Mouse (Mus musculus) adrenal gland (tissue): Measurements from ENCODE around the gene Arhgap15.

Experiments used
- intact Hi-C: fragments of 180-260 bp; cut with DNase I; formaldehyde crosslinking; loops from one replicate; pipeline ENCODE4 v1.15.1; 2025

The Arhgap15 gene

DNA sequence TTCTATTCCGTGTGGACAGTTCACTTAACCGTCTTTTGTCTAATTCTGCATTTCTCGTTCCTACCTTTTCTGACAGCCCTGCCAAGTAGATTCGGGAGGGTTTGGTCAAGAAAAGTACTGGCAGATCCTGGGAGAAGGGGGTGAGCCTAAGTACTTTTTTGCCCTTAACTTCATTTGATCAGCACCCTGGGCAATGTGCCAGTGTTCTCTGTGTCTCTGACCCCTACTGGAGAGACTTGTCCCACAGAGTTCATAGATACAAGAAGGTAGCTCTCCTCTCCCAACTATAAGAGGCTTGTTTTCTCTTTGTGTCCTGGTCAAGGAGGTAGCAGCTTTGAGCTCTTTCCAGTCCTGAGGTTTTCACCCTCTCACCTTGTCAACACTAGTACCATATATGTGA, 667.7 kb downstream of the Arhgap15 start:
- intact Hi-C loops: no loop called here

DNA sequence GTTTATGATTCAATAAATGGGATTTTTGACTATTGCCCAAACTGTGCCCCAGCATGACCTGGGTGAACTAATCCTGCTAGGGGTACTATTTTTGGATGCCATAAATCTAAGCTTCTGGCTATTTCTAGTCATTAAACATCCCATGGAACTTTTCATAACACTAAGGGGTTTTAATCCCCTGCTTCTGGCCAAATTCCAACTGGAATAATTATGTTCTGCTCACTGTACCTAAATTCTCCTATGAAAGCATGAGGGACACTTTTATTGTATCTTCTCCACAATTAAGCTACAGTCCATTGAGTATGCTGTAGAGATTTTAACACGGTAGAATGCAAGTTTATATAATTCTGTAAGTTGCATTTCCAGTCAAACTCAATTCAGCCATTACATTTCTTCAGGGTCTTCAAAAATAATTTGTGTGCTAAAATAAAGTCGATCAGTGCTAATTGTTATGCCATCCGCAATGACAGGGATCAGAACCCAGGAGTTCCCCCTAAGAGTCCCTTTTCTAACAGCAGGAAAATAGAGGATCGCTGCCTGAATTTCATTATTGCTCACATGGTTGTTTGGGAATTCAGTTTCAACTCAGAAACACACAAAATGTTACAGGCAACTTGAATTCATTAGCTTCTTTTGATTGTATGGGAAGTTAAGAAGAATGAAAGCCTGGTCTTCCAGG, 671.1 kb downstream of the Arhgap15 start:
- intact Hi-C loops: no loop called here

DNA sequence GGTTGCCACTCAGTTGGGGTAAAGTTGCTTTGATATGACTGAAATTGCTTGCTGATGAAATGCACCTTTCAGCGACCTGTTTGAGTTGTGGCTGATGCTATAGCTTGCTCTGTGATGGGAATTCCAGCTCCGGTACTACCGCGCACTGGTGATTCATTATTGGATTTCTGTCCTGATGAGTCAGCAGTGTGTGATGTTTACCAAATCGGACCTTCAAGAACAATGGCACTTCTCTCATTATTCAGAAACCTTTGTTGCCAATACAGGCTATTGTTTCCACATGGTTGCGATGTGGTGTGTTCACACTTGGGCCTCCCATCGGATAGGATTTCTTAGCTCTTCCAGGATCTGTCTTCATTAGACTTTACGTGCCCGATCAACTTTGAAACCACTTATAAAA, 681.9 kb downstream of the Arhgap15 start:
- intact Hi-C loops: no loop called here

DNA sequence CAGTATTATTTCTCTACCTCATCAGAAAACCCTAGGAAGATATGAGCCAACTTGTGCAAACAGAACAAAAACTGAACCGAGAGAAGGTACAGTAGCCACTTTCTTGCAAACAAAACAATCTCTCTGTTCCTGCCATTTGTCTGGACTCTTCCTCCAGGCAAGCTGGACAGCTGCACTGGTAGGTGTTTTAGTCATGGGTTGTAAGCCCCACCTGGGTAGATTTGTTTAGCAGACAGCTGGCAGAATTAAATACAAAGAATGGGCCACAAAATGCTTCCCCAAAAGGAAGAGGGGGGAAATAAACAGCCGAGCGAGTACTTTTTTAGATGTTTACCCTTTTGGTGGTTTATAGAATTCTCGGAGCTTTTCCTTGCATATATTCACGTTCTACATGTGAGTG, 688.0 kb downstream of the Arhgap15 start:
- intact Hi-C loops: no loop called here

DNA sequence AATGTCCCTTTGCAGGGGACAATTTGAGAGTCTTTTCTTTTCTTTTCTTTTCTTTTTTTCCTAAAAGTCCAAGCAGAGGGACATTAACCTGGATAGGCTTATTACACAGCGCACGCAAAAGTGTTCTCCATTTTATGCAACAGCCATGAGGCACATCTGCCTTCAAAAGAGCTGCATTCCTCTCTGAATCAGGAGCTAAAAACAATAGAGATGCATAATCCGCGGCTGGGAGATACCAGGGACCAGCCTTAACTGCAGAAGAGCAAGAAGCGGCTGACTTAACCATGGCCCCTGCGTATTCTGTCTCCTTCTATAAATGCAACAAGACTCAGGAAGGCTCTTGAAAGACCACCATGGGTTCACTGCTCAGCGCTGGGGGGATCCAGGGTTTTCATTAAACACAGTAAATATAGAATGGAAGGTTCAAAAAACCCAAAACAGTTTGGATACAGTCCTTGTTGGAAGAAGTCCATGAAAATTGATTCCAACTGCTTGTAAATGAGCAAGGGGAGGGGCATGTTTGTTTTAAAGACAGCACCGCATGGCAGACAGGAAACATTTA, 689.0 kb downstream of the Arhgap15 start:
- intact Hi-C loops: no loop called here

DNA sequence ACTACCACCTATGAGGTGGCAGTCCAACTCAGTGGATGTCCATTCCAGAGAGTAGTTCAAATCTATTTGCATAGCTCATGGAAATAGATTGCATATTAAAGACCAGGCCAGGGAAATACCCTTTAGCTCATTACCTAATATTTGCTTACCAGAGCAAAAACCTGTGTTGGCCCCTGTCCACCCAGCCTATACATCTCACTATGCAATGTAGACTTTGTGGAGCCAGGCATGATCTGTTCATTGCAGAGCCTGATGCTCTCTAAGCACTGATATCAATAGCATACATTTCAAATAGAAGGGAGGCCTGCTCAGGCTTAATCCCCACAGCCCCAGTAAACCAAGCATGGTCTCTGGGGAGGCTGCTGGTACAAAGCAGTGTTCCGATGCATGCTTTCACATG, 689.4 kb downstream of the Arhgap15 start:
- intact Hi-C loops: no loop called here

DNA sequence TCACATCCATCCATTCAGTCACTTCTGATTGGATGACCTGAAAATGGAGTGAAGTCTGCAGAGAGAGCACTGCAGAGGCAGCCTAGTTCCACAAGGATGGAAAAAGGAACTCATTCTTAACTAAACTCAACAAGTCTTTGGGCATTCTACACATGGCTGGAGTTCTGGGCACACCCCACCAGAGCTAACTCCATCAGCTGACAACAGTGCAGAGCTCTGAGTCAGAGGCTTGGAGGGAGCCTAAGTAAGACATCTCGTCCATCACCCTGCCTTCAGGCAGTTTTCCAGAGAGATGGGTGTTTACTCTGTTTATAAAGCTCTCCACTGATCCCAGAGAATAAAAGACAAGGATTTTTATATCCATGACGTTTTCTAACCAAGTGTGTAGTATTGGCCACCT, 696.3 kb downstream of the Arhgap15 start:
- intact Hi-C loops: no loop called here
